Mouse (Mus musculus): ENCODE data around the gene Fhad1. TPM values are rescaled to one million over a fixed set of nuclear protein-coding genes. Genes with fewer than 3 reads are reported as not detected.

Fhad1 gene
- polyA plus RNA-seq, 1 experiment from 2014 or later, result 0.64 TPM

GRCm38 (mm10) chr4:141878621-141879020 lies 136.3 kb downstream of the Fhad1 start:
- H3K27me3 ChIP-seq (ENCODE audit: control insufficient read depth, insufficient read depth, low read length), result no peaks in the 10 kb centered on the region
- H3K4me1 ChIP-seq (ENCODE audit: control insufficient read depth, insufficient read depth, low read length), result peaks cover 7% of the 10 kb centered on the region; the same call in 1 of the 2 replicates
- H3K9ac ChIP-seq (ENCODE audit: low read length), result no peak overlapping the region
- WGBS, result 64% methylated on average over 7 of the region's 7 CpGs
- no peak overlapping the region for H3K4me2 ChIP-seq (ENCODE audit: low read depth, severe bottlenecking)
- no peak overlapping the region for H3K27ac ChIP-seq (replicated peaks; ENCODE audit: low read depth, low read length)
- ATAC-seq (ENCODE audit: insufficient number of reproducible peaks, low FRiP score, low TSS enrichment, low read depth), result no peak
- H3K9me3 ChIP-seq (ENCODE audit: control insufficient read depth, low read length), result no peaks in the 10 kb centered on the region
- no peak for DNase-seq (ENCODE audit: low spot score)
- no peak overlapping the region for H3K4me3 ChIP-seq (ENCODE audit: low read depth, low read length)
- H3K36me3 ChIP-seq (ENCODE audit: control insufficient read depth, insufficient read depth, low read length), result no peaks in the 10 kb centered on the region

GRCm38 (mm10) chr4:141875481-141876108 lies 139.3 kb downstream of the Fhad1 start:
- 13% methylated on average over 8 of the region's 8 CpGs for WGBS
- Histone ChIP-seq H3K9ac (ENCODE audit: low read length) (no peak overlapping the region), H3K4me3 (ENCODE audit: low read depth, low read length) (peak overlapping the region; percentile 68; the same call in 1 of the 2 replicates), H3K27me3 (ENCODE audit: control insufficient read depth, insufficient read depth, low read length) (no peaks in the 10 kb centered on the region), H3K9me3 (ENCODE audit: control insufficient read depth, low read length) (no peaks in the 10 kb centered on the region), H3K27ac (replicated peaks; ENCODE audit: low read depth, low read length) (no peak overlapping the region), H3K4me2 (ENCODE audit: low read depth, severe bottlenecking) (peak overlapping the region; percentile 98; the same call in 1 of the 2 replicates), H3K4me1 (ENCODE audit: control insufficient read depth, insufficient read depth, low read length) (peaks cover 10% of the 10 kb centered on the region), H3K36me3 (ENCODE audit: control insufficient read depth, insufficient read depth, low read length) (no peaks in the 10 kb centered on the region)
- ATAC-seq (ENCODE audit: insufficient number of reproducible peaks, low FRiP score, low TSS enrichment, low read depth) (no peak), DNase-seq (ENCODE audit: low spot score) (no peak)

- Histone ChIP-seq H3K4me1 (ENCODE audit: control insufficient read depth, insufficient read depth, low read length) (peaks cover 10% of the 10 kb centered on the region), H3K4me3 (ENCODE audit: low read depth, low read length) (peak within 1 kb of the TSS; percentile 68), H3K4me2 (ENCODE audit: low read depth, severe bottlenecking) (peak within 1 kb of the TSS; percentile 98), H3K27me3 (ENCODE audit: control insufficient read depth, insufficient read depth, low read length) (no peaks in the 10 kb centered on the region), H3K36me3 (ENCODE audit: control insufficient read depth, insufficient read depth, low read length) (no peaks in the 10 kb centered on the region), H3K9ac (ENCODE audit: low read length) (peak within 1 kb of the TSS; percentile 73), H3K9me3 (ENCODE audit: control insufficient read depth, low read length) (no peaks in the 10 kb centered on the region), H3K27ac (replicated peaks; ENCODE audit: low read depth, low read length) (no peak within 1 kb of the TSS)
- DNase-seq (ENCODE audit: low spot score), result peak; percentile 75
- WGBS, result under 1% methylated on average over 52 of the region's 73 CpGs
- peak; percentile 82 for ATAC-seq (ENCODE audit: insufficient number of reproducible peaks, low FRiP score, low TSS enrichment, low read depth)
Observed at GRCm38 (mm10) chr4:141874601-141875460, 140.1 kb downstream of the Fhad1 start, which contains the start of gene Efhd2. Efhd2 (minus strand) TSS chr4:141874920.

- Histone ChIP-seq H3K4me2 (ENCODE audit: low read depth, severe bottlenecking) (peak overlapping the region; percentile 98), H3K27ac (replicated peaks; ENCODE audit: low read depth, low read length) (no peak overlapping the region), H3K4me3 (ENCODE audit: low read depth, low read length) (peak overlapping the region; percentile 68), H3K9ac (ENCODE audit: low read length) (peak overlapping the region; percentile 73), H3K9me3 (ENCODE audit: control insufficient read depth, low read length) (no peaks in the 10 kb centered on the region), H3K36me3 (ENCODE audit: control insufficient read depth, insufficient read depth, low read length) (no peaks in the 10 kb centered on the region), H3K27me3 (ENCODE audit: control insufficient read depth, insufficient read depth, low read length) (no peaks in the 10 kb centered on the region), H3K4me1 (ENCODE audit: control insufficient read depth, insufficient read depth, low read length) (peaks cover 10% of the 10 kb centered on the region)
- DNase-seq (ENCODE audit: low spot score), result no peak
- WGBS, result 2% methylated on average over 18 of the region's 19 CpGs
- peak; percentile 32; the same call in 1 of the 2 replicates for ATAC-seq (ENCODE audit: insufficient number of reproducible peaks, low FRiP score, low TSS enrichment, low read depth)
Observed at GRCm38 (mm10) chr4:141874111-141874600, 140.7 kb downstream of the Fhad1 start.

- ATAC-seq (ENCODE audit: insufficient number of reproducible peaks, low FRiP score, low TSS enrichment, low read depth) (no peak), DNase-seq (ENCODE audit: low spot score) (no peak)
- Histone ChIP-seq H3K4me3 (ENCODE audit: low read depth, low read length) (no peak overlapping the region), H3K9ac (ENCODE audit: low read length) (no peak overlapping the region), H3K27ac (replicated peaks; ENCODE audit: low read depth, low read length) (no peak overlapping the region), H3K27me3 (ENCODE audit: control insufficient read depth, insufficient read depth, low read length) (no peaks in the 10 kb centered on the region), H3K4me2 (ENCODE audit: low read depth, severe bottlenecking) (no peak overlapping the region), H3K9me3 (ENCODE audit: control insufficient read depth, low read length) (no peaks in the 10 kb centered on the region), H3K36me3 (ENCODE audit: control insufficient read depth, insufficient read depth, low read length) (no peaks in the 10 kb centered on the region), H3K4me1 (ENCODE audit: control insufficient read depth, insufficient read depth, low read length) (peaks cover 10% of the 10 kb centered on the region)
- 80% methylated on average over 9 of the region's 9 CpGs for WGBS
Observed at GRCm38 (mm10) chr4:141872977-141873376, 141.9 kb downstream of the Fhad1 start.

GRCm38 (mm10) chr4:141871909-141872308 lies 143.0 kb downstream of the Fhad1 start:
- no peak overlapping the region for H3K27ac ChIP-seq (replicated peaks; ENCODE audit: low read depth, low read length)
- H3K9ac ChIP-seq (ENCODE audit: low read length), result peak overlapping the region; percentile 34; the same call in 1 of the 2 replicates
- peaks cover 10% of the 10 kb centered on the region for H3K4me1 ChIP-seq (ENCODE audit: control insufficient read depth, insufficient read depth, low read length)
- no peaks in the 10 kb centered on the region for H3K27me3 ChIP-seq (ENCODE audit: control insufficient read depth, insufficient read depth, low read length)
- no peak for DNase-seq (ENCODE audit: low spot score)
- H3K36me3 ChIP-seq (ENCODE audit: control insufficient read depth, insufficient read depth, low read length), result no peaks in the 10 kb centered on the region
- ATAC-seq (ENCODE audit: insufficient number of reproducible peaks, low FRiP score, low TSS enrichment, low read depth), result no peak
- no peak overlapping the region for H3K4me2 ChIP-seq (ENCODE audit: low read depth, severe bottlenecking)
- no peaks in the 10 kb centered on the region for H3K9me3 ChIP-seq (ENCODE audit: control insufficient read depth, low read length)
- no peak overlapping the region for H3K4me3 ChIP-seq (ENCODE audit: low read depth, low read length)
- WGBS, result 69% methylated on average over 9 of the region's 9 CpGs

GRCm38 (mm10) chr4:141871333-141871725 lies 143.6 kb downstream of the Fhad1 start:
- H3K4me1 ChIP-seq (ENCODE audit: control insufficient read depth, insufficient read depth, low read length), result peaks cover 10% of the 10 kb centered on the region
- H3K9me3 ChIP-seq (ENCODE audit: control insufficient read depth, low read length), result no peaks in the 10 kb centered on the region
- no peak overlapping the region for H3K27ac ChIP-seq (replicated peaks; ENCODE audit: low read depth, low read length)
- 88% methylated on average over 3 of the region's 3 CpGs for WGBS
- ATAC-seq (ENCODE audit: insufficient number of reproducible peaks, low FRiP score, low TSS enrichment, low read depth) (no peak), DNase-seq (ENCODE audit: low spot score) (no peak)
- H3K9ac ChIP-seq (ENCODE audit: low read length), result no peak overlapping the region
- H3K27me3 ChIP-seq (ENCODE audit: control insufficient read depth, insufficient read depth, low read length), result no peaks in the 10 kb centered on the region
- H3K4me2 ChIP-seq (ENCODE audit: low read depth, severe bottlenecking), result no peak overlapping the region
- no peak overlapping the region for H3K4me3 ChIP-seq (ENCODE audit: low read depth, low read length)
- no peaks in the 10 kb centered on the region for H3K36me3 ChIP-seq (ENCODE audit: control insufficient read depth, insufficient read depth, low read length)

- Histone ChIP-seq H3K27ac (replicated peaks; ENCODE audit: low read depth, low read length) (no peak overlapping the region), H3K4me3 (ENCODE audit: low read depth, low read length) (no peak overlapping the region), H3K4me2 (ENCODE audit: low read depth, severe bottlenecking) (no peak overlapping the region), H3K9ac (ENCODE audit: low read length) (0 out of 2 replicates have a peak overlapping the region, but pooled peaks have one; percentile 17), H3K9me3 (ENCODE audit: control insufficient read depth, low read length) (no peaks in the 10 kb centered on the region), H3K4me1 (ENCODE audit: control insufficient read depth, insufficient read depth, low read length) (peaks cover 10% of the 10 kb centered on the region), H3K36me3 (ENCODE audit: control insufficient read depth, insufficient read depth, low read length) (no peaks in the 10 kb centered on the region), H3K27me3 (ENCODE audit: control insufficient read depth, insufficient read depth, low read length) (no peaks in the 10 kb centered on the region)
- WGBS, result 76% methylated on average over 11 of the region's 11 CpGs
- DNase-seq (ENCODE audit: low spot score) (no peak), ATAC-seq (ENCODE audit: insufficient number of reproducible peaks, low FRiP score, low TSS enrichment, low read depth) (no peak)
Observed at GRCm38 (mm10) chr4:141870666-141871332, 144.1 kb downstream of the Fhad1 start.
